Mouse (Mus musculus) megakaryocyte-erythroid progenitor cell, adult 5-6 weeks (primary cell): ENCODE results near the gene Olfr314. TPM values are rescaled to one million over a fixed set of nuclear protein-coding genes. Genes with fewer than 3 reads are reported as not detected.
"Not testable (repeated sequence)": the region's sequence is repeated elsewhere in the genome, so short reads cannot be mapped to it uniquely, and the experiment has no call there.

ENCODE experiments used
- ATAC-seq: replicated peaks from 2 replicates; pipeline ENCODE4 v1.8.0; 2016; ENCODE audit warnings: mild to moderate bottlenecking, inconsistent platforms; ENCODE audit not compliant: severe bottlenecking, poor library complexity, low FRiP score, low TSS enrichment
- total RNA-seq, 2 experiments: library from RNA; stranded (forward) in 1 of 2; stranded (reverse) in 1 of 2; fragments of 200-1000, 215-1000 nt in 1 of 2; fragments of >200 nt in 1 of 2; fragmentation: Nextera tagmentation in 1 of 2; gene quantifications; 2 replicates each; pipeline ENCODE4 v1.2.3; 2014 to 2017

Olfr314 gene
- total RNA-seq, 2 experiments from 2014 or later = not detected

- not testable (repeated sequence) for ATAC-seq
Measured at GRCm38 (mm10) chr11:58828937-58829336, 46.2 kb downstream of the Olfr314 start, which contains the start of gene Olfr312. Gene Olfr312, plus strand, starts transcription at chr11:58829237.

- ATAC-seq = no peak
Measured at GRCm38 (mm10) chr11:58829764-58830163, 47.0 kb downstream of the Olfr314 start.

- ATAC-seq = not testable (repeated sequence)
Measured at GRCm38 (mm10) chr11:58832541-58832940, 49.8 kb downstream of the Olfr314 start.

Other genes with a start within 250 kb of the Olfr314 start
- gene Olfr330, start 248.1 kb upstream of the Olfr314 start, total RNA-seq (2014; fragmentation: Nextera tagmentation) = not detected in 2 replicates
- gene Olfr330, start 248.1 kb upstream of the Olfr314 start, total RNA-seq (2017) = not detected in 2 replicates
- gene Olfr329-ps, start 236.5 kb upstream of the Olfr314 start, total RNA-seq (2014; fragmentation: Nextera tagmentation) = not detected in 2 replicates
- not detected in 2 replicates for gene Olfr329-ps, start 236.5 kb upstream of the Olfr314 start, total RNA-seq (2017)
- not detected in 2 replicates for gene Olfr328, start 227.3 kb upstream of the Olfr314 start, total RNA-seq (2014; fragmentation: Nextera tagmentation)
- gene Olfr328, start 227.3 kb upstream of the Olfr314 start, total RNA-seq (2017) = not detected in 2 replicates
- not detected in 2 replicates for gene Olfr224, start 212.4 kb upstream of the Olfr314 start, total RNA-seq (2014; fragmentation: Nextera tagmentation)
- not detected in 2 replicates for gene Olfr224, start 212.4 kb upstream of the Olfr314 start, total RNA-seq (2017)
- gene Olfr325, start 205.2 kb upstream of the Olfr314 start, total RNA-seq (2014; fragmentation: Nextera tagmentation) = not detected in 2 replicates
- gene Olfr325, start 205.2 kb upstream of the Olfr314 start, total RNA-seq (2017) = not detected in 2 replicates
- gene Olfr324, start 187.8 kb upstream of the Olfr314 start, total RNA-seq (2014; fragmentation: Nextera tagmentation) = not detected in 2 replicates
- gene Olfr324, start 187.8 kb upstream of the Olfr314 start, total RNA-seq (2017) = not detected in 2 replicates
- gene 2210407C18Rik, start 166.9 kb upstream of the Olfr314 start, total RNA-seq (2014; fragmentation: Nextera tagmentation) = not detected in 2 replicates
- gene 2210407C18Rik, start 166.9 kb upstream of the Olfr314 start, total RNA-seq (2017) = not detected in 2 replicates
- not detected in 2 replicates for gene Olfr323, start 152.5 kb upstream of the Olfr314 start, total RNA-seq (2014; fragmentation: Nextera tagmentation)
- not detected in 2 replicates for gene Olfr323, start 152.5 kb upstream of the Olfr314 start, total RNA-seq (2017)
- gene Trim58, start 142.5 kb upstream of the Olfr314 start, total RNA-seq (2014; fragmentation: Nextera tagmentation) = 10.9 and 13.2 TPM in 2 replicates
- 5.3 and 8.0 TPM in 2 replicates for gene Trim58, start 142.5 kb upstream of the Olfr314 start, total RNA-seq (2017)
- not detected in 2 replicates for gene Olfr322, start 124.2 kb upstream of the Olfr314 start, total RNA-seq (2014; fragmentation: Nextera tagmentation)
- 0.15 TPM in 1 of 2 replicates, not detected in the other for gene Olfr322, start 124.2 kb upstream of the Olfr314 start, total RNA-seq (2017)
- not detected in 2 replicates for gene Olfr320, start 101.9 kb upstream of the Olfr314 start, total RNA-seq (2014; fragmentation: Nextera tagmentation)
- gene Olfr320, start 101.9 kb upstream of the Olfr314 start, total RNA-seq (2017) = not detected in 2 replicates
- gene Olfr319, start 83.8 kb upstream of the Olfr314 start, total RNA-seq (2014; fragmentation: Nextera tagmentation) = not detected in 2 replicates
- not detected in 2 replicates for gene Olfr319, start 83.8 kb upstream of the Olfr314 start, total RNA-seq (2017)
- gene Olfr318, start 58.9 kb upstream of the Olfr314 start, total RNA-seq (2014; fragmentation: Nextera tagmentation) = not detected in 2 replicates
- gene Olfr318, start 58.9 kb upstream of the Olfr314 start, total RNA-seq (2017) = not detected in 2 replicates
- not detected in 2 replicates for gene Olfr317, start 43.7 kb upstream of the Olfr314 start, total RNA-seq (2014; fragmentation: Nextera tagmentation)
- not detected in 2 replicates for gene Olfr317, start 43.7 kb upstream of the Olfr314 start, total RNA-seq (2017)
- gene Olfr316, start 30.2 kb upstream of the Olfr314 start, total RNA-seq (2014; fragmentation: Nextera tagmentation) = not detected in 2 replicates
- not detected in 2 replicates for gene Olfr316, start 30.2 kb upstream of the Olfr314 start, total RNA-seq (2017)
- gene Olfr315, start 9.8 kb upstream of the Olfr314 start, total RNA-seq (2014; fragmentation: Nextera tagmentation) = not detected in 2 replicates
- not detected in 2 replicates for gene Olfr315, start 9.8 kb upstream of the Olfr314 start, total RNA-seq (2017)
- not detected in 2 replicates for gene Fam183b, start 19.0 kb downstream of the Olfr314 start, total RNA-seq (2014; fragmentation: Nextera tagmentation)
- not detected in 2 replicates for gene Fam183b, start 19.0 kb downstream of the Olfr314 start, total RNA-seq (2017)
- gene Olfr313, start 32.0 kb downstream of the Olfr314 start, total RNA-seq (2014; fragmentation: Nextera tagmentation) = not detected in 2 replicates
- gene Olfr313, start 32.0 kb downstream of the Olfr314 start, total RNA-seq (2017) = not detected in 2 replicates
- not detected in 2 replicates for gene Olfr312, start 46.3 kb downstream of the Olfr314 start, total RNA-seq (2014; fragmentation: Nextera tagmentation)
- not detected in 2 replicates for gene Olfr312, start 46.3 kb downstream of the Olfr314 start, total RNA-seq (2017)
- not detected in 2 replicates for gene Olfr311, start 56.3 kb downstream of the Olfr314 start, total RNA-seq (2014; fragmentation: Nextera tagmentation)
- not detected in 2 replicates for gene Olfr311, start 56.3 kb downstream of the Olfr314 start, total RNA-seq (2017)
- gene Gm12258, start 64.2 kb downstream of the Olfr314 start, total RNA-seq (2014; fragmentation: Nextera tagmentation) = 3.4 and 6.6 TPM in 2 replicates
- gene Gm12258, start 64.2 kb downstream of the Olfr314 start, total RNA-seq (2017) = 0.75 and 7.4 TPM in 2 replicates
- gene 2810021J22Rik, start 84.3 kb downstream of the Olfr314 start, total RNA-seq (2014; fragmentation: Nextera tagmentation) = 4.5 and 7.1 TPM in 2 replicates
- gene 2810021J22Rik, start 84.3 kb downstream of the Olfr314 start, total RNA-seq (2017) = 3.5 and 4.9 TPM in 2 replicates
- 19.2 and 24.5 TPM in 2 replicates for gene Zfp39, start 121.3 kb downstream of the Olfr314 start, total RNA-seq (2014; fragmentation: Nextera tagmentation)
- gene Zfp39, start 121.3 kb downstream of the Olfr314 start, total RNA-seq (2017) = 18.3 and 20.5 TPM in 2 replicates
- gene Btnl10, start 135.0 kb downstream of the Olfr314 start, total RNA-seq (2014; fragmentation: Nextera tagmentation) = 34.1 and 34.2 TPM in 2 replicates
- 11.5 and 18.8 TPM in 2 replicates for gene Btnl10, start 135.0 kb downstream of the Olfr314 start, total RNA-seq (2017)
- 115 and 146 TPM in 2 replicates for gene Rnf187, start 156.0 kb downstream of the Olfr314 start, total RNA-seq (2014; fragmentation: Nextera tagmentation)
- 101 and 108 TPM in 2 replicates for gene Rnf187, start 156.0 kb downstream of the Olfr314 start, total RNA-seq (2017)
- 21.1 and 27.6 TPM in 2 replicates for gene Hist3h2ba, start 166.0 kb downstream of the Olfr314 start, total RNA-seq (2014; fragmentation: Nextera tagmentation)
- 6.3 and 6.5 TPM in 2 replicates for gene Hist3h2ba, start 166.0 kb downstream of the Olfr314 start, total RNA-seq (2017)
- 29.7 and 39.9 TPM in 2 replicates for gene Hist3h2a, start 171.7 kb downstream of the Olfr314 start, total RNA-seq (2014; fragmentation: Nextera tagmentation)
- 238 and 296 TPM in 2 replicates for gene Hist3h2a, start 171.7 kb downstream of the Olfr314 start, total RNA-seq (2017)
- not detected in 2 replicates for gene Trim17, start 171.7 kb downstream of the Olfr314 start, total RNA-seq (2014; fragmentation: Nextera tagmentation)
- gene Trim17, start 171.7 kb downstream of the Olfr314 start, total RNA-seq (2017) = not detected in 2 replicates
- gene Trim11, start 195.1 kb downstream of the Olfr314 start, total RNA-seq (2014; fragmentation: Nextera tagmentation) = 22.7 and 28.2 TPM in 2 replicates
- 13.9 and 19.2 TPM in 2 replicates for gene Trim11, start 195.1 kb downstream of the Olfr314 start, total RNA-seq (2017)